Mouse (Mus musculus): ENCODE results near the gene Lrit2.

Gene Lrit2

GRCm38 (mm10) chr14:37067629-37068028, at the start of gene Lrit2:
TSS of gene Lrit2 (plus strand) at chr14:37067929.
- DNase-seq = no peak

GRCm38 (mm10) chr14:37027248-37027933, 40.3 kb upstream of the Lrit2 start:
- DNase-seq = no peak

- DNase-seq = no peak
Measured at GRCm38 (mm10) chr14:37027951-37028350, 39.8 kb upstream of the Lrit2 start.

GRCm38 (mm10) chr14:37028555-37028954, 39.2 kb upstream of the Lrit2 start:
- no peak for DNase-seq

- DNase-seq = no peak
Measured at GRCm38 (mm10) chr14:37032481-37033104, 35.1 kb upstream of the Lrit2 start.

- DNase-seq = peak; percentile 74
Measured at GRCm38 (mm10) chr14:37033241-37033640, 34.5 kb upstream of the Lrit2 start.

GRCm38 (mm10) chr14:37034432-37034831, 33.3 kb upstream of the Lrit2 start:
- no peak for DNase-seq

GRCm38 (mm10) chr14:37048914-37049410, 18.8 kb upstream of the Lrit2 start, which contains the start of gene Rgr:
TSS of gene Rgr (minus strand) at chr14:37048964.
- DNase-seq = no peak

GRCm38 (mm10) chr14:37064849-37065248, 2.9 kb upstream of the Lrit2 start:
- no peak for DNase-seq

- DNase-seq = no peak
Measured at GRCm38 (mm10) chr14:37066636-37067035, 1.1 kb upstream of the Lrit2 start.

GRCm38 (mm10) chr14:37068516-37068915, 787 bp downstream of the Lrit2 start:
- peak; percentile 58 for DNase-seq

- DNase-seq = no peak
Measured at GRCm38 (mm10) chr14:37080724-37081123, 13.0 kb downstream of the Lrit2 start.

GRCm38 (mm10) chr14:37083755-37084154, 16.0 kb downstream of the Lrit2 start:
- no peak for DNase-seq

GRCm38 (mm10) chr14:37094436-37094835, 26.7 kb downstream of the Lrit2 start:
- DNase-seq = no peak

GRCm38 (mm10) chr14:37095556-37095955, 27.8 kb downstream of the Lrit2 start:
- DNase-seq = no peak

GRCm38 (mm10) chr14:37097956-37098530, 30.3 kb downstream of the Lrit2 start, which contains the start of gene Cdhr1:
TSS of gene Cdhr1 (minus strand) at chr14:37098347.
- peak; percentile 9 for DNase-seq

GRCm38 (mm10) chr14:37101531-37101930, 33.8 kb downstream of the Lrit2 start:
- no peak for DNase-seq

GRCm38 (mm10) chr14:37102484-37102883, 34.8 kb downstream of the Lrit2 start:
- DNase-seq = no peak

GRCm38 (mm10) chr14:37104747-37105146, 37.0 kb downstream of the Lrit2 start:
- DNase-seq = peak; percentile 55

GRCm38 (mm10) chr14:37105846-37106245, 38.1 kb downstream of the Lrit2 start:
- DNase-seq = no peak

GRCm38 (mm10) chr14:37109460-37109859, 41.7 kb downstream of the Lrit2 start:
- DNase-seq = no peak

- no peak for DNase-seq
Measured at GRCm38 (mm10) chr14:37109975-37110374, 42.2 kb downstream of the Lrit2 start.

GRCm38 (mm10) chr14:37110456-37110855, 42.7 kb downstream of the Lrit2 start:
- no peak for DNase-seq

- DNase-seq = no peak
Measured at GRCm38 (mm10) chr14:37111371-37111770, 43.6 kb downstream of the Lrit2 start.
